14 mouse cellular contexts compared by ENCODE assay signal in genomic region chr7:139779876-139780275, GRCm38 (mm10). TPM values are rescaled to one million over a fixed set of nuclear protein-coding genes. Genes with fewer than 3 reads are reported as not detected.
"Had no signal": no experiment of that assay in that cellular context is flagged by ENCODE, and none has a peak within 500 bp of the region (broad histone marks: within the 10 kb centered on the region; RNA-seq: fewer than 3 reads in every experiment).

No protein-coding gene starts in this region.

- DNase-seq: kidney, adult 18-20 months; kidney, postnatal 10 days; kidney, postnatal 4 days; lung, adult 2 months; lung, postnatal 4 days; retina, postnatal 1 day; right cerebral cortex, postnatal 14 days; thymus, postnatal 36 days had no signal

- H3K27ac ChIP-seq: limb, embryonic 10.5 days; liver, embryonic 15.5 days; midbrain, embryonic 15.5 days; neural tube, embryonic 13.5 days had no signal

- H3K4me3 ChIP-seq: limb, embryonic 10.5 days; liver, embryonic 15.5 days; midbrain, embryonic 15.5 days; neural tube, embryonic 13.5 days had no signal

- ATAC-seq: lung, postnatal 0 days; midbrain, embryonic 15.5 days had no signal

RNA-seq across cellular contexts. Expression of gene Adgra1, which starts 54.1 kb away (rescaled TPM):
- total RNA-seq: megakaryocyte, adult 5-6 weeks had no signal
